Mouse (Mus musculus): ENCODE measurements around the gene Vcam1.

GRCm38 (mm10) chr3:116085962-116086361, 43.5 kb downstream of the Vcam1 start:
- TF ChIP-seq CTCF (IDR thresholded peaks at IDR 0.05; ENCODE audit: borderline replicate concordance, control insufficient read depth, extremely low read depth, insufficient read depth, low read length, poor library complexity) (no peak), POLR2A (IDR thresholded peaks at IDR 0.05; ENCODE audit: control insufficient read depth, extremely low read depth, insufficient read depth, low read length, poor library complexity) (no peak)
